Mouse (Mus musculus) midbrain, embryonic 13.5 days (tissue): ENCODE data around the gene Col8a2. TPM values are rescaled to one million over a fixed set of nuclear protein-coding genes. Genes with fewer than 3 reads are reported as not detected.

Experiments used
- ATAC-seq: fragments of 200-750 bp; cut with Nextera tagmentation; 2 replicates; pipeline ENCODE4 v1.8.0; 2017; ENCODE audit warnings: mild to moderate bottlenecking, moderate TSS enrichment, moderate library complexity
- H3K27ac ChIP-seq: fragments of 300-500 bp; sonication (generic); 2 replicates; pipeline ENCODE4 v1.5.1; 2015; ENCODE audit warnings: inconsistent platforms, mild to moderate bottlenecking, moderate library complexity
- H3K27me3 ChIP-seq: fragments of 300-500 bp; sonication (generic); 2 replicates; pipeline ENCODE4 v1.6.1; 2015; ENCODE audit warnings: mild to moderate bottlenecking, inconsistent platforms
- H3K36me3 ChIP-seq: fragments of 300-500 bp; sonication (generic); 2 replicates; pipeline ENCODE4 v1.6.1; 2015; ENCODE audit warnings: mild to moderate bottlenecking, inconsistent platforms
- H3K4me1 ChIP-seq: fragments of 300-500 bp; sonication (generic); replicated peaks from 2 replicates; pipeline ENCODE4 v1.6.1; 2015; ENCODE audit warnings: inconsistent platforms
- H3K4me2 ChIP-seq: fragments of 300-500 bp; sonication (generic); replicated peaks from 2 replicates; pipeline ENCODE4 v1.6.1; 2015; ENCODE audit warnings: moderate library complexity, mild to moderate bottlenecking, inconsistent platforms
- H3K4me3 ChIP-seq: fragments of 300-500 bp; sonication (generic); replicated peaks from 2 replicates; pipeline ENCODE4 v1.5.1; 2015; ENCODE audit warnings: mild to moderate bottlenecking, inconsistent platforms
- H3K9ac ChIP-seq: fragments of 300-500 bp; sonication (generic); replicated peaks from 2 replicates; pipeline ENCODE4 v1.6.1; 2015; ENCODE audit warnings: mild to moderate bottlenecking, inconsistent platforms
- H3K9me3 ChIP-seq: fragments of 300-500 bp; sonication (generic); 2 replicates; pipeline ENCODE4 v1.6.1; 2016; ENCODE audit warnings: mild to moderate bottlenecking, inconsistent platforms
- WGBS: fragments of 180-500 bp; shearing (Covaris S2); methylation state at CpG from one replicate; pipeline ENCODE4 v1.1.7; 2015; 5-methylcytosine and 5-hydroxymethylcytosine counted together
- polyA plus RNA-seq: library from polyadenylated mRNA; unstranded; fragments of >200 nt; fragmentation: Nextera tagmentation; extraction: Ambion mirVana; gene quantifications from 2 replicates; pipeline ENCODE4 v1.2.1, GENCODE M21; 2015

The Col8a2 gene
- polyA plus RNA-seq, 1 experiment from 2014 or later: 1.5 TPM

GRCm38 (mm10) chr4:126322646-126323045, 36.1 kb downstream of the Col8a2 start:
- peaks cover 20% of the 10 kb centered on the region for H3K27me3 ChIP-seq
- peaks cover 19% of the 10 kb centered on the region for H3K4me1 ChIP-seq
- H3K36me3 ChIP-seq: peaks cover 12% of the 10 kb centered on the region
- H3K4me2 ChIP-seq: no peak overlapping the region
- no peak for ATAC-seq
- no peaks in the 10 kb centered on the region for H3K9me3 ChIP-seq
- no peak overlapping the region for H3K9ac ChIP-seq
- H3K4me3 ChIP-seq: no peak overlapping the region
- H3K27ac ChIP-seq: no peak overlapping the region
- WGBS: 96% methylated on average over 13 of the region's 13 CpGs

GRCm38 (mm10) chr4:126324861-126325260, 38.3 kb downstream of the Col8a2 start:
- H3K4me1 ChIP-seq: peaks cover 16% of the 10 kb centered on the region
- no peaks in the 10 kb centered on the region for H3K9me3 ChIP-seq
- H3K27ac ChIP-seq: no peak overlapping the region
- peaks cover 20% of the 10 kb centered on the region for H3K27me3 ChIP-seq
- no peak overlapping the region for H3K9ac ChIP-seq
- H3K36me3 ChIP-seq: no peaks in the 10 kb centered on the region
- 19% methylated on average over 13 of the region's 13 CpGs for WGBS
- peak overlapping the region; percentile 5; the same call in 1 of the 2 replicates for H3K4me2 ChIP-seq
- no peak overlapping the region for H3K4me3 ChIP-seq
- ATAC-seq: no peak

- Histone ChIP-seq H3K4me3 (no peak within 1 kb of the TSS), H3K36me3 (no peaks in the 10 kb centered on the region), H3K27ac (no peak within 1 kb of the TSS), H3K4me1 (peaks cover 11% of the 10 kb centered on the region), H3K4me2 (peak within 1 kb of the TSS; percentile 5), H3K27me3 (peaks cover 20% of the 10 kb centered on the region), H3K9ac (0 out of 2 replicates have a peak within 1 kb of the TSS, but pooled peaks have one; percentile 1), H3K9me3 (no peaks in the 10 kb centered on the region)
- WGBS: 13% methylated on average over 23 of the region's 23 CpGs
- ATAC-seq: no peak
Measured at GRCm38 (mm10) chr4:126325281-126325861, 38.8 kb downstream of the Col8a2 start, which contains the start of gene Tekt2. Gene Tekt2 (minus strand): TSS chr4:126325688.

- Histone ChIP-seq H3K9me3 (no peaks in the 10 kb centered on the region), H3K9ac (no peak overlapping the region), H3K4me2 (no peak overlapping the region), H3K4me1 (peaks cover 5% of the 10 kb centered on the region; the same call in 1 of the 2 replicates), H3K4me3 (no peak overlapping the region), H3K36me3 (no peaks in the 10 kb centered on the region), H3K27me3 (peaks cover 20% of the 10 kb centered on the region), H3K27ac (no peak overlapping the region)
- WGBS: 21% methylated on average over 6 of the region's 6 CpGs
- ATAC-seq: no peak
Measured at GRCm38 (mm10) chr4:126326036-126326435, 39.4 kb downstream of the Col8a2 start.

- no peak overlapping the region for H3K9ac ChIP-seq
- no peak overlapping the region for H3K27ac ChIP-seq
- H3K9me3 ChIP-seq: no peaks in the 10 kb centered on the region
- 88% methylated on average over 4 of the region's 4 CpGs for WGBS
- no peak overlapping the region for H3K4me3 ChIP-seq
- peaks cover 3% of the 10 kb centered on the region; the same call in 1 of the 2 replicates for H3K4me1 ChIP-seq
- no peaks in the 10 kb centered on the region for H3K36me3 ChIP-seq
- no peak overlapping the region for H3K4me2 ChIP-seq
- H3K27me3 ChIP-seq: peaks cover 4% of the 10 kb centered on the region
- ATAC-seq: no peak
Measured at GRCm38 (mm10) chr4:126330295-126330694, 43.7 kb downstream of the Col8a2 start.

GRCm38 (mm10) chr4:126331751-126332150, 45.2 kb downstream of the Col8a2 start:
- Histone ChIP-seq H3K9me3 (no peaks in the 10 kb centered on the region), H3K36me3 (no peaks in the 10 kb centered on the region), H3K27me3 (no peaks in the 10 kb centered on the region), H3K4me3 (no peak overlapping the region), H3K27ac (no peak overlapping the region), H3K4me1 (no peaks in the 10 kb centered on the region), H3K9ac (no peak overlapping the region), H3K4me2 (no peak overlapping the region)
- ATAC-seq: no peak
- WGBS: 88% methylated on average over 1 of the region's 1 CpGs

GRCm38 (mm10) chr4:126332358-126332757, 45.8 kb downstream of the Col8a2 start:
- Histone ChIP-seq H3K4me2 (no peak overlapping the region), H3K27ac (no peak overlapping the region), H3K4me1 (no peaks in the 10 kb centered on the region), H3K4me3 (no peak overlapping the region), H3K27me3 (no peaks in the 10 kb centered on the region), H3K36me3 (no peaks in the 10 kb centered on the region), H3K9me3 (no peaks in the 10 kb centered on the region), H3K9ac (no peak overlapping the region)
- no peak for ATAC-seq
- WGBS: 55% methylated on average over 3 of the region's 3 CpGs

- 50% methylated on average over 4 of the region's 4 CpGs for WGBS
- H3K4me1 ChIP-seq: no peaks in the 10 kb centered on the region
- H3K4me2 ChIP-seq: no peak overlapping the region
- no peaks in the 10 kb centered on the region for H3K9me3 ChIP-seq
- no peak overlapping the region for H3K4me3 ChIP-seq
- peaks cover 5% of the 10 kb centered on the region; the same call in 1 of the 2 replicates for H3K36me3 ChIP-seq
- no peak overlapping the region for H3K9ac ChIP-seq
- no peaks in the 10 kb centered on the region for H3K27me3 ChIP-seq
- no peak overlapping the region for H3K27ac ChIP-seq
- ATAC-seq: no peak
Measured at GRCm38 (mm10) chr4:126339461-126339860, 52.9 kb downstream of the Col8a2 start.

GRCm38 (mm10) chr4:126343451-126343850, 56.9 kb downstream of the Col8a2 start:
- Histone ChIP-seq H3K9me3 (no peaks in the 10 kb centered on the region), H3K36me3 (peaks cover 29% of the 10 kb centered on the region), H3K9ac (no peak overlapping the region), H3K4me1 (no peaks in the 10 kb centered on the region), H3K4me3 (no peak overlapping the region), H3K27ac (no peak overlapping the region), H3K4me2 (no peak overlapping the region), H3K27me3 (no peaks in the 10 kb centered on the region)
- WGBS: 81% methylated on average over 4 of the region's 4 CpGs
- no peak for ATAC-seq

GRCm38 (mm10) chr4:126360069-126360468, 73.5 kb downstream of the Col8a2 start:
- 98% methylated on average over 1 of the region's 1 CpGs for WGBS
- no peaks in the 10 kb centered on the region for H3K9me3 ChIP-seq

More at GRCm38 (mm10) chr4:126360069-126360468, 73.5 kb downstream of the Col8a2 start:
- H3K4me1 ChIP-seq: no peaks in the 10 kb centered on the region
- H3K27ac ChIP-seq: no peak overlapping the region
- no peak overlapping the region for H3K9ac ChIP-seq
- ATAC-seq: no peak
- H3K27me3 ChIP-seq: no peaks in the 10 kb centered on the region
- H3K4me2 ChIP-seq: no peak overlapping the region
- peaks cover 56% of the 10 kb centered on the region for H3K36me3 ChIP-seq
- H3K4me3 ChIP-seq: no peak overlapping the region
